Mouse (Mus musculus) limb, embryonic 10.5 days (tissue): ENCODE measurements around the gene Mmp14. TPM values are rescaled to one million over a fixed set of nuclear protein-coding genes. Genes with fewer than 3 reads are reported as not detected.

Experiments used
- DNase-seq: peaks from one replicate; pipeline ENCODE4 v3.0.0-alpha.2; 2017; ENCODE audit warnings: low spot score
- H3K27ac ChIP-seq: fragments of 300-500 bp; sonication (generic); 2 replicates; pipeline ENCODE4 v1.5.1; 2016; ENCODE audit warnings: mild to moderate bottlenecking
- H3K27me3 ChIP-seq: fragments of 300-500 bp; sonication (generic); 2 replicates; pipeline ENCODE4 v1.6.1; 2016; ENCODE audit warnings: low read depth, mild to moderate bottlenecking; ENCODE audit not compliant: poor library complexity, severe bottlenecking
- H3K36me3 ChIP-seq: fragments of 300-500 bp; sonication (generic); 2 replicates; pipeline ENCODE4 v1.6.1; 2016; ENCODE audit warnings: mild to moderate bottlenecking, moderate library complexity
- H3K4me1 ChIP-seq: fragments of 300-500 bp; sonication (generic); 2 replicates; pipeline ENCODE4 v1.6.1; 2016
- H3K4me3 ChIP-seq: fragments of 300-500 bp; sonication (generic); 2 replicates; pipeline ENCODE4 v1.5.1; 2016; ENCODE audit warnings: mild to moderate bottlenecking, moderate library complexity
- H3K9me3 ChIP-seq: fragments of 300-500 bp; sonication (generic); replicated peaks from 2 replicates; pipeline ENCODE4 v1.6.1; 2016; ENCODE audit warnings: mild to moderate bottlenecking
- WGBS: fragments of 180-500 bp; shearing (Covaris S2); methylation state at CpG from one replicate; pipeline ENCODE4 v1.1.7; 2016; 5-methylcytosine and 5-hydroxymethylcytosine counted together
- polyA plus RNA-seq: library from polyadenylated mRNA; unstranded; fragments of >200 nt; fragmentation: Nextera tagmentation; extraction: Ambion mirVana; gene quantifications from 2 replicates; pipeline ENCODE4 v1.2.1, GENCODE M21; 2016

Mmp14 gene
- polyA plus RNA-seq, 1 experiment from 2014 or later, result 84.7 TPM

DNA sequence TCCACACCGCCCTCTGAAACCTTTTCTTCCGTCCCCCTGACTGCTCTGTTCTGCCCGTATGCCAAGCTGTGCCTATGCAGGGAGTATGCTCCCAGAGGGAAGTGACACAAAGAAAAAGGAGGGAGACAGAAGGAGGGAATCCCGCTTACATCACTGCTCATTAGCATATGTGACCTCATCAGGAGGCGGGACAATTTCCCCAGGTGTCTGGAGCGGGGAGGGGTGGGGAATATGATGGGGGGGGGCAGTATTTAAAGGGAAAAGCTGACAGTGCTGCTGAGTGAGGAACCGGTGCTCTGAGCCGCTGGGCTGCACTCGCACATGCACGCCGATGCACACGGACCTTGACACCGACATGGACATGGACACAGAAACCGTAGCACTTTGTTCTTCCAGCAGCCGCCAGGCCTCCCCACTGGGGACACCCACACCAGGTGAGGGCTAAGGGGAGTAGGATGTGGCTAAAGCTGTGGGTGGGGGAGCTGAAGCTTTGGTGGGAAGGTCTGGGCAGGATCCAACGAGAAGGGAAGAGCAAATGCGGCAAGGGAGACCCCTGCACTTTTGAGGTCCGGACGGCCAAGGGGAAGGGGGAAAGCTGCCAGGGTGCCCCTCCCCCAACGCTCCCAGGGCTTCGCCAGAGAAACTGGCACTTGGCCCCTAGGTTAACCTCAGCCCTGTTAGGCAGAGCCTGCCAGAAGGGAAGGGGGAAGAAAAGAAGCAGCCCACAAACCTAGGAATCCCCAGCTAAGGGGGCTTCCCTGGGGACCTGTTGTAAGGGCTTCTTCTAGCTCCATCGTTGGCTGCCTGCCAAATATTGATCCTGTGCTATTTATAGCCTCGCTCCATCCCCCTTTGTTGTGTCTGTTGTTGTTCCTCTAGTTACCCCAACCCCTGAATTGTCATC lies 44.8 kb downstream of the Mmp14 start, which contains the start of gene Rem2:
TSS of gene Rem2 (plus strand) at position 160 of the 904 bp plus-strand sequence.
- Histone ChIP-seq H3K27me3 (peaks cover 56% of the 10 kb centered on the region), H3K4me3 (peak within 1 kb of the TSS; percentile 57), H3K4me1 (peaks cover 40% of the 10 kb centered on the region), H3K9me3 (no peaks in the 10 kb centered on the region), H3K27ac (peak within 1 kb of the TSS; percentile 75), H3K36me3 (no peaks in the 10 kb centered on the region)
- peak; percentile 63 for DNase-seq
- 2% methylated on average over 23 of the region's 23 CpGs for WGBS

DNA sequence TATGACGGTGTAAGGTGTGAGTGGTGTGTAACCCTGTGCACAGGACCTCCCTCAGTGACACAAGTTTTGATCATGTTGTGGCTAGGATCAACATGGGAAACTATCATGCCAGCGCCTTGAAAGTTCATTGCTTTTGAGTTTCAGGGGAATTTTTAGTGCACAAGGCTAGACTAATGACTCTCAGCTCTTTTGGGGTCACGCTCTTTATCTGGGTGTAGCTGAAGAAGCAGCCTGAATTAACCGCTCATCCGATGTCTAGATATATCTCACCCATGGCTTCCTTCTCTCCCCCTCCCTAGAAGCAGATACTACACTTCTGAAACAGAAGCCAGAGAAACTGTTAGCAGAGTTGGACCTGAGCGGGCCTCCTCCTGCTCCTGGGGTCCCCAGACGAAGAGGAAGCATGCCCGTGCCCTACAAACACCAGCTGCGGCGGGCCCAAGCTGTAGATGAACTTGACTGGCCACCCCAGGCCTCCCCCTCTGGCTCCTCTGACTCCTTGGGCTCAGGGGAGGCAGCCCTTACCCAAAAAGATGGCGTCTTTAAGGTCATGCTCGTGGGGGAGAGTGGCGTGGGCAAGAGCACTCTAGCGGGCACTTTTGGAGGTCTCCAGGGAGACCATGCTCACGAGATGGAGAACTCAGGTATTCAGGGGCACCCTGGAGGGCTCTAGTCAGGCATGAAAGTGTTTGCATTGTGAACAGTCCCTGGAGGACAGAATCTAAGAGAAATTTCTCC lies 45.9 kb downstream of the Mmp14 start:
- H3K27ac ChIP-seq, result no peak overlapping the region
- no peak for DNase-seq
- H3K4me1 ChIP-seq, result peaks cover 40% of the 10 kb centered on the region
- H3K9me3 ChIP-seq, result no peaks in the 10 kb centered on the region
- H3K27me3 ChIP-seq, result peaks cover 57% of the 10 kb centered on the region
- H3K4me3 ChIP-seq, result peak overlapping the region; percentile 57
- 71% methylated on average over 15 of the region's 15 CpGs for WGBS
- H3K36me3 ChIP-seq, result no peaks in the 10 kb centered on the region

DNA sequence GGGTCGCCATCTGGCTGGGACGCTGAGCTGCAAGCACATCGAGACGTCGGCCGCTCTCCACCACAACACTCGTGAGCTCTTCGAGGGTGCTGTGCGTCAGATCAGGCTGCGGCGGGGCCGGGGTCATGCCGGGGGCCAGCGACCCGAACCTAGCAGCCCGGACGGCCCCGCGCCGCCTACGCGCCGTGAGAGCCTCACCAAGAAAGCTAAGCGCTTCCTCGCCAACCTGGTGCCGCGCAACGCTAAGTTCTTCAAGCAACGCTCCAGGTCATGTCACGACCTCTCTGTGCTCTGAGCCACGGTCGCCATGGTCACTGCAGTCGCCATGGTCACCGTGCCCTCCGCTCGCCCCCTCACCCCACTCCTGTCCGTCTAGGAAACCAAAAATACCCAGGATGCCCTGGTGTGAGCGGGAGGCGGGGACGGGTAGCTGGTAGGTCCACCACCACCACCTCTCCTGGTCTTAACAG lies 48.1 kb downstream of the Mmp14 start:
- Histone ChIP-seq H3K4me1 (peaks cover 40% of the 10 kb centered on the region), H3K9me3 (no peaks in the 10 kb centered on the region), H3K36me3 (no peaks in the 10 kb centered on the region), H3K27me3 (peaks cover 57% of the 10 kb centered on the region), H3K4me3 (peak overlapping the region; percentile 58), H3K27ac (peak overlapping the region; percentile 84)
- DNase-seq, result peak; percentile 62
- WGBS, result under 1% methylated on average over 40 of the region's 40 CpGs

DNA sequence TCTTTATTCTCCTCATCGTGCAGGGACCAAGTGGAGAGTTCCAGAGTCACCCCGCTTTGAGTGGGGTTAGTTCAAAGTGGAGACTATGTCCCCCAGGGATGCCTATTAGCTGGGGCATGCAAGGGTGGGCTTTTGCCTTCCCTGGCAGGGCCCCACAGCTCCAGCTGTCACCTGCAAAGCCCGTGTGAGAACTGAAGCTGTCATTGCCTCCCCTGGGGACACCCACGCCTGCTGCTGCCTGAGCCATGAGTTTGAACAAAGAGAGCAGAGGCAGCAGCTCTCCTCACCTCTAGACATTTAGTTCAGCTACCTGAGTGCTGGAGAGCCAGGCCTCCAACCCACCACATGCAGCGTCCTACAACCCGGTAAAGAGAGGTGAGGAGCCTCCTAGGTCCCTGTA lies 49.3 kb downstream of the Mmp14 start:
- Histone ChIP-seq H3K27me3 (peaks cover 50% of the 10 kb centered on the region), H3K9me3 (no peaks in the 10 kb centered on the region), H3K4me1 (peaks cover 36% of the 10 kb centered on the region), H3K27ac (no peak overlapping the region), H3K4me3 (no peak overlapping the region), H3K36me3 (no peaks in the 10 kb centered on the region)
- no peak for DNase-seq
- WGBS, result 71% methylated on average over 6 of the region's 6 CpGs

DNA sequence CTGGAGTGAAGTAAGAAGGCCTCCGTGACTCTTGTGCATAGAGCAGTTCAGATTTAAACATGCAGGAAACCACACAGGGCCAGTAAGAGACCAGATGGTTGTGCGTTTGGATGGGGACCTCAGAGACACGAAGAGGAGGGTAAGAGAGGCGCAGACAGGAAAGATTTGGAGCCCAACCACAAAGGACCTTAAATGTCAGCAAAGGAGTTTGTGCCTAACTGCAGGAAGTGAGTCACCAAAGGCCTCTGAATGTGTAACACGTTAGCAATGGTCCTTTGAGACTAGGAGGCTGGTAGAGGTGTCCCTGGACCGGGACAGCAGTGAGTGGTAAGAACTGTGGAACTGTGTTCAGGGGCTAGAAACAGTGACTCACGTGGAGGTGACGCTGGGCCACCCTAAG lies 50.0 kb downstream of the Mmp14 start:
- H3K4me3 ChIP-seq, result no peak overlapping the region
- no peak overlapping the region for H3K27ac ChIP-seq
- no peak for DNase-seq
- H3K4me1 ChIP-seq, result peaks cover 28% of the 10 kb centered on the region
- WGBS, result 86% methylated on average over 8 of the region's 8 CpGs
- peaks cover 49% of the 10 kb centered on the region for H3K27me3 ChIP-seq
- no peaks in the 10 kb centered on the region for H3K9me3 ChIP-seq
- H3K36me3 ChIP-seq, result no peaks in the 10 kb centered on the region

DNA sequence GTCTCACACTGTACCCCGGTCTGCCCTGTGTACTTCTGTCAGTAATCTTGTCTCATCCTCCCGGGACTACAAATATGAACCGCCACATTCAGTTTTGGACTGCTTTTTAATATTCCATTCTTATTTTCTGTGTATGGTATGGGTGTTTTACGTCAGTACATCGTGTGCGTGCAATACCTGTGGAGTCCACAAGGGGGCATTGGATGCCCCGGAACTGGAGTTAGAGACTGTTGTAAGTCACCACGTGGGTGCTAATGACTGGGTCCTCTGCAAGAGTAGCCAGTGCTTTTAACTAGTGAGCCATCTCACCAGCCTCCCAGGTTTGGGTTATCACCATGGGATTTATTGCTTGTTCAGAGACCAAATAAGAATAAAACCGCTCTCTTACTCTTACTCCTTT lies 51.1 kb downstream of the Mmp14 start:
- Histone ChIP-seq H3K4me3 (no peak overlapping the region), H3K27ac (no peak overlapping the region), H3K9me3 (no peaks in the 10 kb centered on the region), H3K27me3 (peaks cover 38% of the 10 kb centered on the region), H3K36me3 (no peaks in the 10 kb centered on the region), H3K4me1 (peaks cover 22% of the 10 kb centered on the region)
- WGBS, result 45% methylated on average over 9 of the region's 9 CpGs
- peak; percentile 68 for DNase-seq

DNA sequence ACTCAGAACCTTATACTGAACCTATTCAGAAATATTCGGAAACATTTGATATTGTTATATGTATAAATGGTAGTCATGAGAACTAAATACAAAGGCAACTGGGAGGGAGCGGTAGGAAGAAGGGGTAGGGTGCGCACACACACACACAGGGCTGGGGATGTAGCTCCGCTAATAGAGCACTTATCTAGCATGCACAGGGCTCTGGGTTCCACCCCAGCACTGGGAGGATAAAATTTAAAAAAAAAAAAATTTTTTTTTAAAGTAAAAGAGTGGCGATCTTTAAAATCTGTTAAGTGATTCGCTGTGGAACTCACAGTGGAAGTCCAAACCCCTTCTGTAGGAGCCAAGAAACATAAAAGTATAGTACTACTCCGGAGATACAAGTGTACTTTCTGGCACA lies 54.5 kb downstream of the Mmp14 start:
- Histone ChIP-seq H3K4me3 (no peak overlapping the region), H3K27me3 (peaks cover 4% of the 10 kb centered on the region; the same call in 1 of the 2 replicates), H3K36me3 (no peaks in the 10 kb centered on the region), H3K9me3 (no peaks in the 10 kb centered on the region), H3K27ac (no peak overlapping the region), H3K4me1 (no peaks in the 10 kb centered on the region)
- DNase-seq, result no peak
- WGBS, result 94% methylated on average over 7 of the region's 7 CpGs

DNA sequence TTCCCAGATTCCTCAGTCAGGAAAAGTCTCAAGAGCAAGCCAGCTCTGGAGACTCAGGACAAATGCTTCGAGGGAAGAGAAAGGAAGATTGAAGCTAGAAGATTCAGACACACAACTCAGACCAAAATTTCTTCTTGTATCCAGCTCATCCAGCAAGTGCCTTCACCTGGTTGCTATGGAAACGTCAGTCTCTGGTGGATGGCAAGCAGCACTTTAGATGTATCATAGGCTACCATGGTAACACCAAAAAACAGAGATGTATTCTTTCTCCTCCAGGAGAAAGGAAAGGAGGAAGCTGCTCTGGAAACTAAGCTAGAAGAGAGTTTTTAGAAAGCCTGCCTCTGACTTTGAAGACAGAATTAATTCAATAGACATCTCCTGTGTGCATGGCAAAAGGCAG lies 56.3 kb downstream of the Mmp14 start:
- no peaks in the 10 kb centered on the region for H3K27me3 ChIP-seq
- no peak overlapping the region for H3K4me3 ChIP-seq
- no peak overlapping the region for H3K27ac ChIP-seq
- 76% methylated on average over 2 of the region's 2 CpGs for WGBS
- no peak for DNase-seq
- H3K9me3 ChIP-seq, result no peaks in the 10 kb centered on the region
- H3K36me3 ChIP-seq, result no peaks in the 10 kb centered on the region
- no peaks in the 10 kb centered on the region for H3K4me1 ChIP-seq

DNA sequence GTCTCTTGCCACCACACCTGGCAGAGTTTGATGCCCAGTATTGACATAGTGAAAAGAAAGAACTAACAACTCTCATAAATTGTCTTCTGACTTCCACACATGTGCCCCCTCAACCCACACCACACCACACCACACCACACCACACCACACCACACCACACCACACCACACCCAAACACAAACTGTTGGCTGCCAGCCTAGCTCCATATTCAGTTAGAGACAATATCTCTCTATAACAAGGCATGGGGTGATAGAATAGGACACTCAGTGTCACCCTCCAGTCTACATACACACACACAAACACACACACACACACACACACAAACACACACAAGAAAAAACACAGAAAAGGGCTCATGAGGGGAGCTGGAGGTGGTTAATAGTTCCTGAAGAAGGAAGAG lies 56.9 kb downstream of the Mmp14 start:
- Histone ChIP-seq H3K27me3 (no peaks in the 10 kb centered on the region), H3K9me3 (no peaks in the 10 kb centered on the region), H3K4me3 (no peak overlapping the region), H3K36me3 (no peaks in the 10 kb centered on the region), H3K27ac (no peak overlapping the region), H3K4me1 (no peaks in the 10 kb centered on the region)
- no peak for DNase-seq

DNA sequence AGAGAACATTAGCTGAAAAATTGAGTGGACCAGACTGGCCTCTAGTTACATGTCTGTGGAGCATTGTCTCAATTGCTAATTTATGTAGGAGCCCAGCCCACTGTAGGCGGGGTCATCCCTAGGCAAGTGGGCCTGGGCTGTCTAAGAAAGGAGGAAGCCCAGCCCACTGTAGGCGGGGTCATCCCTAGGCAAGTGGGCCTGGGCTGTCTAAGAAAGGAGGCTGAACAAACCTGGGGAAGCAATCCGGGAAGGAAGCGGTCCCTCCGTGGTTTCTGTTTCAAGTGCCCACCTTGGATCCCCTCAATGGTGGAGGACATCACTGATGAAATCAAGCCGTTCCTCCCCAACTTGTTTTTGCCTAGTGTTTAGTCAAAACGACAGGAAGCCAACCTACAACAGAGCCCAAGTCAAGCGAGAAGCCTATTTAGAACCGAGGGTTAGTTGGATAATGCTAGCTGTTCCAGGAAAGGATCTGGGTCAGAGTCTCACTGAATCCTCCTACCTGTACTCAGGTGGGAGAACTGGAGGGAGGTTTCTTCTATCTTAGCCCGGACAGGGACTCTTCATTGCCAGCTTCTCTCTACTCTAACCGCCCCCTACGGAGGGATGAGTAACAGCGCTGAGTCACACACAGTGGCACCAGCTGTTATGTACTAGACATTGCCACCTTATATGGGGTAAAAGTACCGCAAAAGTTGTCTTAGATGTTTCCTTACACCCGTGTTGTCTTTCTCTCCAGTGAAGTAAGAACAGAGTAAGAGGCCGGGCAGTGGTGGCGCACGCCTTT lies 61.1 kb downstream of the Mmp14 start:
- 65% methylated on average over 18 of the region's 18 CpGs for WGBS
- H3K9me3 ChIP-seq, result no peaks in the 10 kb centered on the region

DNA sequence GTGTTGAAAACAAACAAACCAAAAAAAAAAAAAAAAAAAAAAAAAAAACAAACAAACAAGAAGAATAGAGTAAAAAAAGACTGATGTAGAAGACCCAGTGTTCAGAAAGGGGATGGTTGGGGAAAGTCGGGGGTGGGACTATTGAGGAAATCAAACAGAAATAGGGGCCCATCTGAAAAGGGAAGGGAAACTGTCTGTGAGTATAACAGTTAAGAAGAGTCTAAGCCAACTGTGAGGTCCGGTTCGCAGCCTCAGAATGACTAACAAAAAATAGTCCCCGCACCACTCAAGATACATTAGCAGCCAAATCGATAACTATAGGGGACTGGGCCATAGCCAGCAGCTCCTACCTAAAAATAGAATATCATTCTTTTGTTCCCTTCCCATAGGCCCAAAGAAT lies 61.8 kb downstream of the Mmp14 start:
- Histone ChIP-seq H3K4me1 (no peaks in the 10 kb centered on the region), H3K9me3 (no peaks in the 10 kb centered on the region), H3K36me3 (no peaks in the 10 kb centered on the region), H3K27ac (no peak overlapping the region), H3K4me3 (no peak overlapping the region), H3K27me3 (no peaks in the 10 kb centered on the region)
- 95% methylated on average over 5 of the region's 5 CpGs for WGBS
- no peak for DNase-seq

More for the DNA sequence above, 61.1 kb downstream of the Mmp14 start:
- no peak overlapping the region for H3K4me3 ChIP-seq
- no peak overlapping the region for H3K27ac ChIP-seq
- peak; percentile 28 for DNase-seq
- H3K27me3 ChIP-seq, result no peaks in the 10 kb centered on the region
- H3K36me3 ChIP-seq, result no peaks in the 10 kb centered on the region
- H3K4me1 ChIP-seq, result no peaks in the 10 kb centered on the region

DNA sequence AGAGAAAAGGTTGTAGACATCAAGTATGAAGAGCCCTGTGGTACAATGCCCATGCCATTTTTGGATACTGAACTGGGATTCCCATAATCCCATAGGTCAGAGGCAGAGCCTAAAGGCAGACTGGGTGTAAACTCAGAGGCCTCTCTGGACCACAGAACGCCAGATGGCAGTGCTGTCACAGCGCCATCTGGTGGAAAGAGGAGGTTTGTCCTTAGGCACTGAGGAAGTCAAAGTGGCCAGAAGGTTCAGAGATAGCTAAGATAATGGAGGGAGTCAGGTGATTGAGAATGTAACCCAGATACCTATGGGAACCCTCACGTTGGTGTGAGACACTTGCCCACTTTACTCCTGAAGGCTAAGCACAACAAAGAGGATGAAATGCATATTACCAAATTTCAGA lies 62.8 kb downstream of the Mmp14 start:
- Histone ChIP-seq H3K9me3 (no peaks in the 10 kb centered on the region), H3K4me3 (no peak overlapping the region), H3K27ac (no peak overlapping the region), H3K4me1 (no peaks in the 10 kb centered on the region), H3K27me3 (no peaks in the 10 kb centered on the region), H3K36me3 (no peaks in the 10 kb centered on the region)
- WGBS, result 0% methylated on average over 3 of the region's 3 CpGs
- DNase-seq, result peak; percentile 76
